Mouse (Mus musculus) C2C12 (cell line): ENCODE results near the gene 1700010I14Rik.

Experiments used
- CEBPB ChIP-seq: IDR thresholded peaks from one replicate; pipeline ENCODE4 v1.6.1; 2011; ENCODE audit warnings: low read depth, mild to moderate bottlenecking, control low read depth, moderate library complexity
- CTCF ChIP-seq: IDR thresholded peaks from one replicate; pipeline ENCODE4 v1.5.1; 2011; ENCODE audit not compliant: control insufficient read depth, insufficient read depth, insufficient read length
- FOSL1 ChIP-seq: IDR thresholded peaks from one replicate; pipeline ENCODE4 v1.8.0; 2011; ENCODE audit warnings: mild to moderate bottlenecking, low read length; ENCODE audit not compliant: poor library complexity, insufficient read depth, severe bottlenecking
- MAX ChIP-seq: IDR thresholded peaks from one replicate; pipeline ENCODE4 v1.6.1; 2011; ENCODE audit warnings: mild to moderate bottlenecking, control low read depth
- MYOG ChIP-seq: IDR thresholded peaks from one replicate; pipeline ENCODE4 v1.6.1; 2011; ENCODE audit not compliant: control insufficient read depth, insufficient read length; ENCODE audit errors: extremely low read depth
- USF1 ChIP-seq: IDR thresholded peaks from one replicate; pipeline ENCODE4 v1.6.1; 2011; ENCODE audit warnings: low read depth, mild to moderate bottlenecking, control low read depth, moderate library complexity

DNA sequence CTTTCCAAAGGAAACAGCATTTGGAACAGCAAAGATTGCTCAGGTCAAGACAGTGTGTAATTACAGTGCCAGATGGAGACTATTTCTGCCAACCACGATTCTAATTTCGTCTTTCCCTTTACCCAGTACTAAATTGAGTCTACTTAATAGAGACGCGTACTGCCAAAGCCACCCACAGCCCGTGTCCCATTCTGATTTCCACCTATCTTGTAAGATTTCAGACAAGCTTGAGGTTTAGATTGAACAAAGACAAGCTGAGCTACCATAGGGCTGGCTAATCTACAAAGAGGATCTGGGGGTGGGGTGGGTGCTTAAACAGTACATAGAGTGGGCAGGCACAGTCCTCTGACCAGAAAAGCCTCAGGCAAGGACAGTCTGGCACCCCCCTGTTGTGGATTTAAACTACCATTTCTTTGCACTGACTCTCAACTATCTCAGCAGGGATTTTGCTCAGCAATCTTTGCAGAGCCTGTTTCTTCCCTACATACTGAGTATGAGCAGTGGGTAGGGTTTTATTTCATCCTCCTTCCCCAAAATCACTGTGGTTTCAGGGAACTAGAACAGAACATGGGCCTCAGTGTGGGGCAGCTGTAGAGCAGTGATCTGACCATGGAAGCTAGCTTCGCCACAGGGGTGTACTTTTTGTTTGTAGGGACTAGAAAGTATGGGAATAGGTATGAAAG lies 44.4 kb downstream of the 1700010I14Rik start:
- TF ChIP-seq USF1 (no peak), CTCF (no peak), MAX (no peak), CEBPB (no peak), FOSL1 (no peak), MYOG (no peak)
